Mouse (Mus musculus) left cerebral cortex, postnatal 36 days (tissue): ENCODE results near the gene Agbl1. TPM values are rescaled to one million over a fixed set of nuclear protein-coding genes. Genes with fewer than 3 reads are reported as not detected.
"Not testable (repeated sequence)": the region's sequence is repeated elsewhere in the genome, so short reads cannot be mapped to it uniquely, and the experiment has no call there.

Experiments
- DNase-seq, 2 experiments: peaks; one replicate each; pipeline ENCODE4 v3.0.0; 2021 to 2022; ENCODE audit warnings: low spot score in 2 of 2, mixed read lengths in 1 of 2
- intact Hi-C: fragments of 180-260 bp; cut with DNase I; formaldehyde crosslinking; loops from one replicate; pipeline ENCODE4 v1.15.1; 2025
- total RNA-seq, 2 experiments: library from RNA; stranded (reverse); gene quantifications; 2 replicates each; pipeline ENCODE4 v1.2.3; 2021

Agbl1 gene
- under 1 TPM; 0.37 to 0.43 TPM for total RNA-seq

DNA sequence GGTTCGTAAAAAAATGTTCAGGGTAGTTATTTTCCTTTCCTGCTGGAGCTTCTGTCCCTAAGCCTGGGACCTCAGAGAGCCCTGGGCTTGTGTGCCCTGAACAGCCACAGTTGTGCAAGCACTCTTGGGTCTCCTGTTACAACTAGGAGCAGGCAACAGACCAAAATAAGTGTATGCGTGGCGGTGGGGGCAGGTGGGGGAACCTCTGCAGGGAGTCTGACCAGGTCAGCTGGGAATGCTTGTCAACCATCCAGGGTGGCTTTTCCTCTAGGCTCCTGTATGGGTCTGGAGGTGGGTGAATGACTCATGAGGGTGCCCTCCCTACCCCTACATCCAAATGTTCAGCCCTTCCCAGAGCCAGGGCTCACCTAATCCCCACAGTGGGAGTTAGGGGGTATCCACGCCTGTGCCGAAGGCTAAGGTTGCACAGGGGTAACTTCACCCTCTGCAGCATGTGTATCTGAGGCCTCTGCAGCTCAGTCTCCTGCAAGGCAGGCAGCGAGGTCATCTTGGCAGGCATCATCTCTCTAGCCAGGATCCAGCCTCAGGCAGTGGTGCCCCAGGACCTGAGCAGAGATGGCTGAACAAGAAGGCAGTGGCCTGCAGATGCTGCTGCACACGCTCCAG, at the start of gene Agbl1:
Gene Agbl1 (plus strand): TSS at position 577 of the 627 bp plus-strand sequence.
- no peak for DNase-seq
- intact Hi-C loops: no loop called here

DNA sequence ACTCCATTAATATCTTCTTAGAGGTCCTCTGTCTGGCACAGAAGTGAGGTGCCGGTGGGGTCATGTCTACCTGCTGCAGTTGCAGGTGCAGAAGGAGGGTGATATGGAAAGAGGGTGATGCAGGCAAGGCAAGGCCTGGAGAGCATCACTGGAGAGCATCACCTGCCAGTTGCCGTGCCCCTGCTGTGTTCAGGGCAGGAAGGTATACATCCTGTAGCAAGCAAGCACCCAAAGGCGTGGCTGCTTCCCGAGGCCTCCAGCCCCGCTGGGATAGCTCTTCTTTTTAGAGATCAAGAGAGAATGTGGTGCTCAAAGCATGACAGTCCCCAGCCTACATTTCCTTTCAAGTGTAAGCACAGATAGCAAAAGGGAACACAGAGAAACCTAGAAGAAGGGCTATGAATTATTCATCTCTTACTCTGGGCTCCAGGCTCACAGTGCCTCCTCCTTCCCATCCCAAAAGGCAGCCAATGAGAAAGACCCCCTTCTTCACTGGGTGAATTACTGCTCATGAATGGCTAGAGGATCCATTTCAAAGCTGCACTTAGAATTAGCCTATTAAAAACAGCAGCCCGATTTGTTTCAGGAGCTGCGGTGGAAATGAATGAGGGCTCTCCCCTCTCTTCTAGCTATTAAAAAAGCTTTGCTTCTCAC, 44.6 kb upstream of the Agbl1 start:
- intact Hi-C loops: no loop called here
- DNase-seq: peak in 1 of 2 experiments; percentile 11

DNA sequence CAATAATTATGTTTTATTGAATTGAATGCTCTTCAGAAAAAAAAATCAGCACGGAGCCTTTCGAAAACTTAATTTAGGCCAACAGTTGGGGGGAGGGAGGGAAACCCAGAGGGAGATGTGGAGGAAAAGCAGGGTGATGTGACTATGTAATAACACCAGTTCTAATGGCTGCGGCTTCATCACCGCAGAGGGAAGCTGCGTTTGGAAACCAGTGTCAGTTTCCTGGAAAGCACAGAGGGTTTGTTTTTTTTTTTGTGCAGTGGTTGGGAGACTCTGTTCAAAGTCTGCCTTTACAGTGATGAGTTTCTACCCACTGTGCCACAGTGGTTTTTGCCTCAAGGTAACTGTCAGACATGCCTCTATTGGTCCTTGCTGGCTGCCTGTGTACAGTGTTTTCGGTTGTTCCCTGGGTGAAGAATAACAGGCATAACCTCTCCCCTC, 44.0 kb upstream of the Agbl1 start:
- intact Hi-C loops: no loop called here
- no peak for DNase-seq

DNA sequence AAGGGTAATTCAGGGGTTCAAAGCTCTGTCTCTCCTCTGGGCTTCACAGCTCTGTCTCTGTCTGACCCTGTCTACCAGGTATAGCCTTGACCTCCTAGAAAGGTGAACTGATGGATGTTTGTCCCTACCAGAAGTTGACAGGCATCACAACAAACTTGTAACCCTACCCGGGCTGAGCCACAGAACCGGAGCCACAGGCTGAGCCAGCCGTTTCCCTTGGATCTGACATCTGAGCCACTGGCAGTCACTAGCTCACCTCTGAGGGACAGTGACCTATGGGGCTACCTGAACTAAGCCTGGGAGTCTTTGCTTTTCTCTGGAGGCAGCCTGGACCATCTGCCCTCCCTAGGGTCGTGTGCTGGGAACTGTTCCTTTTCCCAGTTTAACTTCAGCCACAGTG, 11.1 kb upstream of the Agbl1 start:
- DNase-seq: no peak
- intact Hi-C loops: no loop called here

DNA sequence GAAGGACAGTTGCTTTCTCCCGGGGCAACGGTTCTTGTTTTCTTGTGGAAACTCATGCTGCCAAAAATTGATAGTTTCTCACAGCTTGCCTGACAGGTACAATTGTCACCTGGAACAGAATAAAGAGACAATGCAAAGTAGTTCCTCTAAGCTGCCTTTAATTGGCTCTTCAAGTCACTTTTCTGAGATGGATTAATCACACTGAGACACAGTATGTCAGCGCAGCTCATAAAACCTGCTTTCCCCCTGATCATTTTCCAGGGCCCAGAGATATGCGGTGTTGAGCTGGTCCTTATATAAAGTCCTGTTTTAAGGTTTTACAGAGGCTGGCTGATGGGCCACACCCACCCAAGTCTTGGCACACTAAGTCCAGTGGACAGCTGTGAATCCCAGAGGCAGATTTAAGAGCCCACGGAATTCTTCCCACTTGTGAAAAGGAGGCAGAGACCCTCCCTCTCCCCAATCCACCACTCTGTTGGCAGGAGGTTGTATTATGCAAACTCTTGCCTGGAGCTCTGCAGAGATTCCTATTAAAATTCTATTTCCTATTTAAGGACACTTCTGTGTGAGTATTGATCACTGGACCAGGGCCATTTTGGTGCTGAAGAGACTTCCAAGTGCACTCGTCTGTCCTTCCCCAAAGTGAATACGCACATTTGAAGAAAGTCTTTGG, 9.8 kb upstream of the Agbl1 start:
- no peak for DNase-seq
- intact Hi-C loops: no loop called here

DNA sequence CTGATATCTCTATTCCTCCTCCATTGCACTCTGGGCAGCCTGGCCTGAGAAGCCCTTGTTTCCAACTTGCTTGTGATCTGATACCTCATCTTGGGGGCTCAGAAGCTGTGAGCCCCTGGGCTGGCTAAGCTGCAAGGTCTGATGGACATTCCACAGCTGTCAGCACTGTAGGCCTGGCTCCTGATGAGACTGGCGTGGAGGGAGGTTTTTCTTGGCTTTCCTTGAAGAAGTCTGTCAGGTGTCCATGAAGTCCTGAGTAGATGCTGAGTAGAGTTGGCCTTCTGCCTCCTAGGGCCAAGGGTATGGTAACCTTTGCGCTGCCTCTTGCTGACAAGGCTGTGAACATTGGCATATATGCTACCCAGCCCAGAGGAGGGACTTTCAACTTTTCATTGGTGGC, 7.0 kb upstream of the Agbl1 start:
- intact Hi-C loops: no loop called here
- no peak for DNase-seq

DNA sequence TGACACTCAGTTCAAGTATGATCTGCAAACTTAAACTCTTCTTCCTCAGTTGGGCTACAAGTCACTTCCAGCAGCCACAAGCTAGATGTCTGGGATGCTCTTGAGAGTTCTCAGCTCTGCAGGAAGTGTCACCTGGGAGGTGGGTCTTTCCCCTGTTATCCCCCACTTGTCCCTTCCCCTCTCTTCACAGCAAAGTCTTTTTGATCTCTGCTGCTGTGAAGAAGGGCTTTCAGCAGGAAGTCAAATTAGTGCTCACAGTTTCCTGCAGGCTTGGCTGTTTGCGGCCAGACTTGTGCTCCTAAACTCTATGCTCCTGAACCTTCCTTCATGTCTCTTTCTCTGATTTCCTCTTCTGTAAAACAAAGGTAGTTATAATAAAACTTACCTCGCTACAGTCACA, 806 bp upstream of the Agbl1 start:
- intact Hi-C loops: no loop called here
- no peak for DNase-seq

DNA sequence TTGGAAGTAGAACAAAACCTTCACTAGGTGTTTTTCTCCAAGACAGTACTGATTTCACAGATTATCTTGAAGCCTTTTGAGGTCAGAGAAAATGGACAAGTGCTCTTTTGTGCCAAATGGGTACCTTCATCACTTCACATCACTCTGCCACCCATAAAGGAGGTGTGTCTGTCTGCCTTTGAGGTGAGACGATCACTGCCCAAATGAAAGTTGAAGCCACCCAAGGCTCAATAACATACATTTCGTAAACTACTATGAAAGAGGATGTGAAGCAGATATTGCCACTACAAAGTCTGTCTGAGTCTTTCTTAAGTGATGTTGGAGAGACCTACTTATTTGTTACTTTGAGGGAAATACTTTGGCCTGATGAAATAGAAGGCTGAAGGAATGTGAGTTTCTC, 4.6 kb downstream of the Agbl1 start:
- intact Hi-C loops: no loop called here

DNA sequence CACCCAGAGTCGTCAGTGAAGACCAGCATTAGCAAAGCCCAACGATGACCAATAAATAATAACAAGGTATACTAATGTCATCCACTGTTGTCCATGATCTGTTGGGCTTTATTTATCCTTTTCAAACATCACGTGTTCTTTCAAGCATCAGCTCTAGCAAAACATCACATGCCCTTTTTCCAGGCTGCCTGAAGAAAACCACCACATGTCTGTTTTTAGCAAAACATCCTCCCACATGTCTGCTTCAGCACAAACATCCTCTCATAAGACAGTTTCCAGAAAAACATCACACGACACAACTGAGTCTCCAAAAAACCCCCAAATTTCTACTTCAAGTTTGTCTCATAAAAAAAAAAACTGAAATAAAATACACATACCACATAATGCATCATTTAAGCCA, 7.8 kb downstream of the Agbl1 start:
- intact Hi-C loops: no loop called here
- no peak for DNase-seq

More for the DNA sequence above, 4.6 kb downstream of the Agbl1 start:
- DNase-seq: no peak

DNA sequence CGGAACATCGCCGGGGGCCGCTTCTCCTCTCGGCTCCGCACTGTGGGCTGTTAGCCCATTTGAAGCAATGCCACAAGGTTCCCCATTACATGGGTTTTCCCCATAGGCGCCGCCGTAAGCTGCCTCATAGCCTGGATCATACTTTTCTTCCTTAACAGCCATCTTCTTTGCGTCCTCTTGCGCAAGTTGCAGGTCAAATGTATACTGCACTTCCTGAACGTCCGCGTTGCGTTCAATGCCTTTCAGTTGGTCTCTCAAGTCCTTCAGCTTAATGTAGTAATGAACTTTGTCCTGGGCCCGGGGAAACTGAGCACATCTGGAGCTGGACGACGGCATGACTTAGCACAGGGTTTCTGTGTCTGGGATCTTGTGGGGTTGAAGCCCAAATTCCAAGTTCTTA, 15.2 kb downstream of the Agbl1 start:
- DNase-seq, intact Hi-C loops: not testable (repeated sequence)

DNA sequence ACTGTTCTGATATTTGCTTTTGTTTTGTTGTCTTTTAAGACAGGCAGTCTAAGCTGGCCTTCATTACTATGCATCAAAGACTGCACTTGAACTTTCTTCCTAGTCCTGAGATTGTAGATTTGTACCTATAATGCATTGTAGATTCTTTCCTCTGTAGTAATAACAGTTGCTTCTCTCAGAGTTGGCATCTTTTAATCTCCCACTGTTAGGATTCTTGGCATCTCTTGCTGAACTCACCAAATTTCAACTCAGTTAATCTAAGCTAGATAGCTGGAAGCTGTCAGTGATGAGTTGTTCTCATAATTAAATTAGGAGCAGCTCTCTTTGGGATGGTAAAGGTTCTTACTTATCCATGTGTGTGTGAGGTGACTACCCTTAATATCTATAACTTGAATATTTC, 45.4 kb downstream of the Agbl1 start:
- DNase-seq: no peak
- intact Hi-C loops: no loop called here

DNA sequence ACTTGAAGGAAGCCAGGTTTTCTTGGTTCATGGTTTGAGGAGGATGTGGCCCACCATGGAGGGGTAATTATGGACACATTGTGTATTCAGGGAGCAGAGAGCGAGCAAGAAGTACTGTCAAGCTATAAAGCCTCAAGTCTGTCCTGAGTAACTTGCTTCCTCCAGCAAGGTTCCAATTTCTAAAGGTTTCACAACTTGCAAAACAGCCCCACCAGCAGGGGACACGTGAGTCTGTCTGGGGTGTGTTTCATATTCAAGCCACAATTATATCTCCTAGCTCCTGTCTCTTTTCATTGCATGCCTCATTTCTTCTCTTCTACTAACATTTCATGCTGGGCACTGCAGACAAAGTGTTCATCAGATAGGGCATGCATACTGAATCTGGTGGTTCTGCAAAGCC, 53.1 kb downstream of the Agbl1 start:
- intact Hi-C loops: no loop called here
- no peak for DNase-seq

DNA sequence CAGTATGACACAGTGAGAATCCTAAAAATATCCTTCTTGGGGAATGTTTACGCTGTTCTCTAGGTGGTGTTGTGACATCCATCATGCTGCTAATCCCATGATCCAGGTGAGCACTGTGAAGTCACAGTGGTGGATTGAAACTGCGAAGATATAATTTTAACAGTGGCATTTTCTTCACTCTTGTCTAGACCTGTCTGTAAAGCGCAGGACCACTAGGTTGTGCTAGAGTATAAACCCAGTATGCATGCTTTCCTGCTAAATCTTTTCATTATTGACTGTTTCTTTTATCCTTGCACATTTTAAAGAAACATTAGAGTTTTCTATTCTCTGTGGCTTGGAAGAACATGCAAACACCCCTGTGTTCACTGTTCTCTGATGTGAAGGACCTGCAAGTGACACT, 57.8 kb downstream of the Agbl1 start:
- intact Hi-C loops: no loop called here
- DNase-seq: no peak

DNA sequence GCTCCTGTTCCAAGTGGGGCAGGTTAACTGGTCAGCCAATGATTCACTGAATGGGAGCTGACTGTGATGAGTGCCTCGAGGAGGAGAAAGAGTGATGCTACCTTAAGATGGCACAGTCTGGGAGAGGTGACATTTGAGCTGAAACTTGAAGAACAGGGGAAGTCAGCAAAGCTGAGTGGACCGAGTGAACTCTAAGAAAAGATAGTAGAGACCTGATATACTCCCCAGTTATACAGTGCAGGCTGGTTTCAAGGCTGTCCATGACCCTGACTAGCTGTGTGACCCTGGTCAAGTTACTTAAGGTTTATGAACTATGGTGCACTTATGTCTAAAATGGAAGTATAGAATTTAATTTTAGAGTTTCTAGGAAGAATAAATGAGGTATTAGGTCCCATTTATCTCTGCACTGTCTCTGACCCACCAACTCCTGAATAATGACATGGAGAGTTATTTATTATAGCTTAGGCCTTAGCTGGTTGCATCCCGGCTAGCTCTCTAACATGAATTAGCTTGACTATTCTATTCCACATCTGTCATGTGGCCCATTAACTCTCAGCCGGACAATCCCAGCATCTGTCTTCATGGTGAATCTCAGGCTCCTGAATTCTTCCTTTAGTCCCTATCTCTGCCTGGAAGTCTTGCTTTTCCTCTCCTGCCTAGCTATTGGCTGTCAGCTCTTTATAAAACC, 92.3 kb downstream of the Agbl1 start:
- intact Hi-C loops: no loop called here
- no peak for DNase-seq

DNA sequence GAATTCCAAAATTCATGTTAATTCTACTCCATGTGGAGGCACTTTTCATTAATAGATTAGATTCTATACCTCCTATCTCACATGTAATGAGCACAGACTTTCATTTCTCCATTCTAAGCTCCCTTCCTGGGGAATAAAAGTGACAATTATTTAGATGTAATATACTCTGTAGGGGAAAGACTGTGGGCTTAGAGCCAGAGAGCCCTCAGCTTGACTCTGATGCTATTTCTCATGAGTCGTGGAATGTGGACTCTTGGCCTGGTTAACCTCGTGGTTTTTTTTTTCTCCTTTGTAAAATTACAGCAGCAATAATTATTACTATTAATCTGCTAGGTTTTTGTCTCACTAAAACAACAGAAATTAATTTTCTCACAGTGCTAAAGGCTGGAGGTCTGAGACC, 96.4 kb downstream of the Agbl1 start:
- intact Hi-C loops: no loop called here
- DNase-seq: no peak

DNA sequence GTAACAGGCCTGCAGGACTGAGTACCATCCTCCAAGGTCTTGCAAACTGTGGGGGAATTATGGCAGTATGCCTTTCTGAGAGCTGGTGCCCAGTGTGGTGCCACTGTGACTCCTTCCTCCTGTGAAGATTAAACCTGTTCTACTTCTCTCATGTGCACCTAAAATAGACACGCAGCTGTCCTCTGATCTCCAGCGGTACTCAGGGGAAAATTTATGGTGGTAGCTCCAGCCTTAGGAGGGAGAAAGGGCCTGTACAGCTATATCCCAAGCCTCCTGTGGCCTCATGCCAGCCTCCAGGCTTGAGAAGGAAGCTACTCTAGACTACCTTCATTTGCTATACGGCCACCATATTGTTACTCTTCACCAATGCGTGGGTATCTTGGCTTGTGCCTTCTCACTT, 109.6 kb downstream of the Agbl1 start:
- intact Hi-C loops: no loop called here
- no peak for DNase-seq

DNA sequence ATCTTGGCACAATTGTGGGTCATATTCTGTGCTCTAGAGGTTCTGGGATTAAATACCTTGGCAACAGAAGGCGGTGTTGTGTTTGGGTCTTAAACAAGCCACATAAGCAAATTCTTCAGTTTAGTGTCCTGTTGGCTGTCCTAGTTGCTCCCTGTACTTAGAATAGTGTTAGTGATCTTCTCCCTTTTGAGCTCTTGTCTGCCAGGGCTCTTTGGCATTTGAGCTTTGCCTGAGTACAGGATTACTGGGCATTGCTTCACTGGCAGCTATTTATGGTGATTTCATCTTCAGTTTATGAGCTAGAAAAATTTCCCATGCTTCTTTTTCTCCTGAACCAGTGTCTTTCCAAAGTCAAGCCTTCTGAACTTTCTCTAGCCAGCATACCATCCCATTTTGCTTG, 111.9 kb downstream of the Agbl1 start:
- intact Hi-C loops: no loop called here
- DNase-seq: no peak

DNA sequence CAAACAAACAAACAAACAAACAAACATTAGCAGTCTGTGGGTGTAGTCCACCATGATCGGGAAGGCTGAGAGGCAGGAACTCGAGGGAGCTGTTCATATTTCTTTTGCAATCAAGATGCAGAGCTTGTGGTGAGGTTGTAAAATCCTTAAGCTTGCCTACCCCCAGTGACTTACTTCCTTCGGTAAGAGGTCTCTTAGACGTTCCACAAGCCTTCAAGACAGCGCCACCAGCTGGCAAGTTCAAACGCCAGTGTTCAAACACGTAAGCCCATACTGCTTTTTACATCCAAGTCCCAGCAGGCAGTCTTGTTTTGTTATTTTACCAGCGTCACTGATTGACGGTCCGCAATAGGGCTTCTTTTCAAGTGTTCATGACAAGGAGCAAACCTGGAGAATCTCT, 123.8 kb downstream of the Agbl1 start:
- no peak for DNase-seq
- intact Hi-C loops: no loop called here

DNA sequence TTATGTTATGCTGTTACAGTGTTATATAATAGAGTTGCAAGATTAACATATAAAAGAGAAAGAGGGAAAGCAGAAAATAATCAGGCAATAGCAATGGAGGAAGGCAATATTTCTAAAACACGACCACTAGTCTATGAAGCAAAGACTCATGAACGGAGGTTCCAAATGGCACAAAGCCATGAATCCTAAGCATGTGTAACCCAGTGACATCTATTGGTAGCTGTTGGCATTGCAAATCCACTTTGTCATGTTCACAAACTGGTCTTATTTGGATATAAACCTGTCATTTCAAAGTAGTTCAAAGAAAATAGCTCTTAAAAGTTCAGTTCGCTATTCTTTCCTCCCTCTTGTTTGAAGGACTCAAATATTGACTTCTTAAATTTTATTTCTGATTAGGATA, 124.8 kb downstream of the Agbl1 start:
- no peak for DNase-seq
- intact Hi-C loops: loop anchor here (2.0 kb wide), 1 partner anchor 428 kb away; no protein-coding TSS in a partner anchor

DNA sequence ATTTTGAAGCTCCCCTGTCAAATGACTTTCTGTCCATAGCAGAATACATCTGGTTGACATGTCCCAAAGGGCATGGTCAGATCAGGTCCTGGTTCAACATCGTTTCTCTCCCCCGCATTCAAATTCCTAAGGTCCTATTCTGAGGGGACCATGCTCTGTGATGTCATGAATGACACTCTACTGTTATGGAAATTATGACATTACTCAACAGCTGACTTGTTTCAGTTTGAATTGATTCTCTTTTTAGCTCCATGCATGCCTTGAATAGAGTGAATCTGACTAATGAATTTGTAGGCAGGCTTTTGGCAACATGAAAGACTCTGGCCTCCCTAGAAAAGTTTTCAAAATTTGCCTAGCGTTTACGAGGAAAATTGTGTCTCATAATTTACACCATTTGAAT, 141.6 kb downstream of the Agbl1 start:
- intact Hi-C loops: no loop called here
- no peak for DNase-seq

DNA sequence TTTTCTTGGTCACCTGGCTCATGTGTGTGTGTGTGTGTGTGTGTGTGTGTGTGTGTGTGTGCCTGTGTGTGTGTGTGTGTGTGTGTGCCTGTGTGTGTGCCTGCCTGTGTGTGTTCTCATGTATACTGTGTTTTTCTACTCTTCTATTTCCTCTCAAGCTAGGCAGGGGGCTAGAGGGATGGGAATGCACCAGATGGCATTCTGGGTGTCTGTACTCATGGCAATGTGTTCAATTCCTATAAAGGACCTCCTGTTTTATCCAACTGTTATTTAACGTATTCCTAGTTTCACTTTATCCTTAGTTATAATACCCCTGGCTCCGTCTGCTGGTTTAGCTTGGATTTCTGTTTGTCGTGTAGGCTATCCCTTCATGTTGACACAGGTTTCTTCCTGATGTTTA, 149.8 kb downstream of the Agbl1 start:
- intact Hi-C loops: no loop called here
- no peak for DNase-seq
